Mouse (Mus musculus) hindbrain, embryonic 14.5 days (tissue): ENCODE measurements around the gene Xbp1. TPM values are rescaled to one million over a fixed set of nuclear protein-coding genes. Genes with fewer than 3 reads are reported as not detected.

Experiments used
- ATAC-seq: fragments of 200-750 bp; cut with Nextera tagmentation; 2 replicates; pipeline ENCODE4 v1.8.0; 2017; ENCODE audit warnings: moderate number of reproducible peaks, mild to moderate bottlenecking, moderate TSS enrichment, moderate library complexity; ENCODE audit not compliant: low FRiP score
- DNase-seq: peaks from one replicate; pipeline ENCODE4 v3.0.0-alpha.2; 2015; ENCODE audit warnings: low spot score
- H3K27ac ChIP-seq: fragments of 300-500 bp; sonication (generic); 2 replicates; pipeline ENCODE4 v1.5.1; 2014; ENCODE audit warnings: mild to moderate bottlenecking, moderate library complexity
- H3K27me3 ChIP-seq: fragments of 300-500 bp; sonication (generic); 2 replicates; pipeline ENCODE4 v1.6.1; 2014; ENCODE audit warnings: mild to moderate bottlenecking, low read length, mixed read lengths; ENCODE audit not compliant: control insufficient read depth, insufficient read depth
- H3K36me3 ChIP-seq: fragments of 300-500 bp; sonication (generic); replicated peaks from 2 replicates; pipeline ENCODE4 v1.6.1; 2014; ENCODE audit not compliant: control insufficient read depth, insufficient read depth
- H3K4me1 ChIP-seq: fragments of 300-500 bp; sonication (generic); replicated peaks from 2 replicates; pipeline ENCODE4 v1.6.1; 2014; ENCODE audit warnings: antibody characterized with exemption, low read length, mixed read lengths; ENCODE audit not compliant: control insufficient read depth, insufficient read depth
- H3K4me2 ChIP-seq: fragments of 300-500 bp; sonication (generic); replicated peaks from 2 replicates; pipeline ENCODE4 v1.6.1; 2014; ENCODE audit warnings: mild to moderate bottlenecking, moderate library complexity
- H3K4me3 ChIP-seq: fragments of 300-500 bp; sonication (generic); replicated peaks from 2 replicates; pipeline ENCODE4 v1.5.1; 2014; ENCODE audit warnings: mild to moderate bottlenecking, low read length
- H3K9ac ChIP-seq: fragments of 300-500 bp; sonication (generic); 2 replicates; pipeline ENCODE4 v1.6.1; 2014
- H3K9me3 ChIP-seq: fragments of 300-500 bp; sonication (generic); 2 replicates; pipeline ENCODE4 v1.6.1; 2016; ENCODE audit warnings: low read length; ENCODE audit not compliant: control insufficient read depth
- WGBS: fragments of 180-500 bp; shearing (Covaris S2); extraction: QIAGEN DNeasy Blood & Tissue Kit; methylation state at CpG from one replicate; pipeline ENCODE4 v1.1.7; 2014; 5-methylcytosine and 5-hydroxymethylcytosine counted together
- polyA plus RNA-seq: library from polyadenylated mRNA; unstranded; fragments of >200 nt; fragmentation: Nextera tagmentation; extraction: Ambion mirVana; gene quantifications from 2 replicates; pipeline ENCODE4 v1.2.1, GENCODE M21; 2014

The Xbp1 gene
- polyA plus RNA-seq, 1 experiment from 2014 or later, result 133 TPM

DNA sequence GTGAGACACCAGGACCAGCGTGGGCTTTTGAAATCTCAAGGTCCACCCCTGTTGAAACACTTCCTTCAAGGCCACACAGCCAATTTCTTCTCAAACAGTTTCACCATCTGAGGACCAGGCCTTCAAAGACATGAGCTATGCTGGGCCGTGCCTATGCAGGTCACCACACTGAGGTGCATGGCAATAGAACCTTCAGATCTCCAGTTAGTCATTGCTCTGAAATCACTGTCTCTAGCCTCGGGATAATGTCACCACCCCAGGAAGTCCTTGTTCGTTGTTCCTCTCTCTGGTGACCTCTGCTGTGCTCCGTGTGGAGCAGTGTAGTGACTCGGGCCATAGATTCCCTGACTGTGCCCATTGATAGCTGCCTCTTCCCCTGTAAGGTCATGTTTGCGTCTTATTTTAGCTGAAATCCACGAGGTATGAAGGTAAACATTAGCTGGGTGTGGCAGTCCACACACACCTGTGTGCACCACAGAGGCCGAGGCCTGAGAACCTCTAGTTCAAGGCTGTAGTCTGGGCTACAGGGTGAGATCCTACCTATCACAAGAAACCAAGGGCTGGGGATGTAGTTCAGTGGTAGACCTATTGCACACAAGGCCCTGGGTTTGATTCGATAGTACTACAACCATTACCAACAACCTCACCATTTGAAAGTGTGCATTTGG is 29.3 kb upstream of the Xbp1 start:
- no peak overlapping the region for H3K9ac ChIP-seq
- no peaks in the 10 kb centered on the region for H3K4me1 ChIP-seq
- no peaks in the 10 kb centered on the region for H3K27me3 ChIP-seq
- H3K4me3 ChIP-seq, result no peak overlapping the region
- 84% methylated on average over 10 of the region's 10 CpGs for WGBS
- ATAC-seq (no peak), DNase-seq (no peak)
- H3K9me3 ChIP-seq, result no peaks in the 10 kb centered on the region
- no peak overlapping the region for H3K27ac ChIP-seq
- no peak overlapping the region for H3K4me2 ChIP-seq
- H3K36me3 ChIP-seq, result no peaks in the 10 kb centered on the region

GRCm38 (mm10) chr11:5491912-5492311 is 28.5 kb upstream of the Xbp1 start:
- WGBS, result 79% methylated on average over 7 of the region's 7 CpGs
- no peak for DNase-seq

GRCm38 (mm10) chr11:5493869-5494268 is 26.6 kb upstream of the Xbp1 start:
- H3K4me1 ChIP-seq, result no peaks in the 10 kb centered on the region
- no peak overlapping the region for H3K4me3 ChIP-seq
- H3K27me3 ChIP-seq, result no peaks in the 10 kb centered on the region
- WGBS, result 48% methylated on average over 2 of the region's 2 CpGs
- no peaks in the 10 kb centered on the region for H3K9me3 ChIP-seq
- no peak overlapping the region for H3K4me2 ChIP-seq
- no peak for ATAC-seq
- H3K27ac ChIP-seq, result no peak overlapping the region
- DNase-seq, result no peak
- H3K36me3 ChIP-seq, result no peaks in the 10 kb centered on the region
- H3K9ac ChIP-seq, result no peak overlapping the region

More at GRCm38 (mm10) chr11:5491912-5492311, 28.5 kb upstream of the Xbp1 start:
- Histone ChIP-seq H3K9ac (no peak overlapping the region), H3K4me3 (no peak overlapping the region), H3K27me3 (no peaks in the 10 kb centered on the region), H3K9me3 (no peaks in the 10 kb centered on the region), H3K4me2 (no peak overlapping the region), H3K36me3 (no peaks in the 10 kb centered on the region), H3K27ac (no peak overlapping the region), H3K4me1 (no peaks in the 10 kb centered on the region)
- no peak for ATAC-seq

- no peaks in the 10 kb centered on the region for H3K27me3 ChIP-seq
These were observed 25.1 kb upstream of the Xbp1 start for GRCm38 (mm10) chr11:5495286-5495832.

DNA sequence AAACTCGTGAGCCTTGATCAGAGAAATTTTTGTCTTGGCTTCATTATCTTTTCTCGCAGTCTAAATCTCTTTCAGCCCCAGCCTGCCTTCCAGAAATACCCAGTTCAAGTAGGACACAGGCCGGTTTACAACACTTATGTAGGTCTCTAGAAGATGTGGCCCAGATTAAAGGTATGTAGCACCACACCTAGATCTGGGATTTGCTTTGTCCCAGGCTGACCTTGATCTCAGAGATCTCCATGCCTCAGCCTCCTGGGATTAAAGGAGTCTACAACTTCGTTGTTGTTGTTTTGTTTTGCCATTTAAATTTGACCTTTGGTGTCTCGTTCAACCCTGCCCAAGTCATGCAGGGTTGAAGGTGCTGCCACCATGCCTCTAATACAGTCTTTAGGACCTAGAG is 24.6 kb upstream of the Xbp1 start:
- ATAC-seq (no peak), DNase-seq (no peak)
- H3K4me3 ChIP-seq, result no peak overlapping the region
- 90% methylated on average over 5 of the region's 5 CpGs for WGBS
- H3K4me1 ChIP-seq, result no peaks in the 10 kb centered on the region
- H3K27ac ChIP-seq, result no peak overlapping the region
- H3K27me3 ChIP-seq, result no peaks in the 10 kb centered on the region
- H3K4me2 ChIP-seq, result no peak overlapping the region
- no peaks in the 10 kb centered on the region for H3K9me3 ChIP-seq
- no peak overlapping the region for H3K9ac ChIP-seq
- no peaks in the 10 kb centered on the region for H3K36me3 ChIP-seq

More at GRCm38 (mm10) chr11:5495286-5495832, 25.1 kb upstream of the Xbp1 start:
- Histone ChIP-seq H3K4me3 (no peak overlapping the region), H3K27ac (no peak overlapping the region), H3K9me3 (no peaks in the 10 kb centered on the region), H3K9ac (no peak overlapping the region), H3K36me3 (no peaks in the 10 kb centered on the region), H3K4me2 (no peak overlapping the region), H3K4me1 (no peaks in the 10 kb centered on the region)
- WGBS, result 58% methylated on average over 12 of the region's 12 CpGs
- DNase-seq (no peak), ATAC-seq (no peak)

DNA sequence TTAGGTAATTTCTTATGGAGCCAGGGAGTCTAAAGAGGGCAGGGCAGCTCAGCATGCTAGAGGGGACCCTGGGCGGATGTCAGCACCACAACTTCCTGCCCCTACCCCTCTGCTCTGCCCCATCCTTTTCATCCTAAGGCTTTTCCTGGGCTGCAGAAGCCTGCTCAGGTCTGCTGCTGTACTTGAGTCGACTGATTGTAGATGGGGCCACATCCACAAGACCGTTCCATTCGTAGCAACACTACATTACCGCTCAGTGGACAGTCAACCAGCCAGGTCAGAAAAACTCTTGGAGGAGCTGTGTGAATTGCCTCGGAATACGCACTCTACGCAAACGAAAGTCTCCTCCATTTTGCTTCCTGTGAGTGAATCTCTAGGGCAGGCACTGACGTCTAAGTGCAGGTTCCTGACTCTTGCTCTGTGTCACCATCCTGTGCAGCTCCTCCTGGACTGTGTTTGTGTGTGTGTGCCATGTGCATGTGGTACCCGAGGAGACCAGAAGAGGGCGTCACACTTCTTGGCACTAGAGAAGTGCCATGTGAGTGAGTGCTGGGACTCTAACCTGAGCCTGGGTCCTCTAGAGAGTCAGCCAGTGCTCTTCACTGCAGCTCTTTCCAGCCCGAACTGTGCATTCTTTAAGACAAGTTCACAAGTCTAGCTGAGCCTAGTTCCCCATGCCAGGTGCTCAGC is 23.8 kb upstream of the Xbp1 start:
- WGBS, result 95% methylated on average over 13 of the region's 13 CpGs

DNA sequence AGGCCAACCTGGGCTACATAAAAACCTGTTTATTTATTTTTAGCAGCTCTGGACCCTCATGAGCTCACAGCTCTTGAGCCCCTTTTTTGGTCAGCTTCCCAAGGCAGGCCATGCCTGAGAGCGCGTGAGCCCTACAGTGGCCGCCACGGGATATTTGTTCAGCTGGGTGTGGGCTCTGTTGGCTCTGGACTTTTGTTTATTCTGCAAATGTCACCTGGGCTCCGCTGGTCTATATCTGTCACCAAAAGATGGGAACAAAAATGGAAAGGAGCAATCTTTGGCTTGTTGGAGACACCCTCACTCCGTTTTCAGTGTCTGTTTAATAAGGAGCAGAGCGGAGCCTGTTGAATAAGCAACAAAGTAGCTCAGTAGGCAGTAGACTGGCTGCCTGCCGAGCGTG is 22.0 kb upstream of the Xbp1 start:
- Histone ChIP-seq H3K4me2 (no peak overlapping the region), H3K4me3 (no peak overlapping the region)
- WGBS, result 77% methylated on average over 9 of the region's 9 CpGs

More for the DNA sequence above, 23.8 kb upstream of the Xbp1 start:
- Histone ChIP-seq H3K9me3 (no peaks in the 10 kb centered on the region), H3K27me3 (no peaks in the 10 kb centered on the region), H3K4me2 (no peak overlapping the region), H3K27ac (no peak overlapping the region), H3K4me1 (no peaks in the 10 kb centered on the region), H3K36me3 (no peaks in the 10 kb centered on the region), H3K4me3 (no peak overlapping the region), H3K9ac (no peak overlapping the region)
- DNase-seq (no peak), ATAC-seq (no peak)

GRCm38 (mm10) chr11:5498931-5499661 is 21.4 kb upstream of the Xbp1 start:
- H3K9ac ChIP-seq, result no peak overlapping the region
- 80% methylated on average over 13 of the region's 13 CpGs for WGBS
- ATAC-seq, result no peak

More for the DNA sequence above, 22.0 kb upstream of the Xbp1 start:
- ATAC-seq (no peak), DNase-seq (no peak)
- no peaks in the 10 kb centered on the region for H3K27me3 ChIP-seq
- H3K9ac ChIP-seq, result no peak overlapping the region
- H3K36me3 ChIP-seq, result no peaks in the 10 kb centered on the region
- H3K4me1 ChIP-seq, result no peaks in the 10 kb centered on the region
- H3K27ac ChIP-seq, result no peak overlapping the region
- H3K9me3 ChIP-seq, result no peaks in the 10 kb centered on the region

DNA sequence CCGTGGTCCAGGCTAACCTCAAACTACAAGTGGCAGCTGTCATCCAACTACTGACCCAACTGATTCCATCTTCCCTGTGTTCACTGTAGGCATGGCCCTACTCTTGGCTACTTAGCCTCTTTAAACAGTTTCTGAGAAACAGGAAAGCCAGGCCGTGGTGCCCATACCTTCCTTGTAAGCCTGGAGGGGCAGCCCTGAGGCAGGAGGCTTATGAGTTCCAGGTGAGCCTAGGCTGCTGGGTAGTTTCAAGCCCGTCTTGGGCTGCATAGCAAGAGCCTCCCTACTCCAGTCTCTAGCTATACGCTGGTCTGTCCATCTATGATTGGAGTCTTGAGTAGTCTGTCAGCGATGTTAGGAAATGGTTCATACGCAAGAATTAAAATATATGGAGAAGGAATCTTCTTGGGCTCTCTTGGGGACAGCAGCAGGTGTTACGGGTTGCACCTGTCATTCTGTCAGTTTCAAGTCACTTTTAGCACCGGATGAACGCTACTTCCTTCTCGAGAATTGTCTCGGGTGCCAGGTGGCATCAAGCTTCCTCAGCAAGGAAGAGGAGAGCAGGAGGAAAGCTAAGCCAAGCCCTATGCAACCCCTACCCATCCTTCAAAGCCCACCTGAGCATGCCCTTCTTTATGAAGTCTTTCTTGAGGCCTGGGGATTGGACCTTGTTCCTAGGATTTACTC is 20.4 kb upstream of the Xbp1 start:
- H3K9ac ChIP-seq, result no peak overlapping the region
- H3K27me3 ChIP-seq, result no peaks in the 10 kb centered on the region
- H3K27ac ChIP-seq, result no peak overlapping the region
- no peak overlapping the region for H3K4me2 ChIP-seq
- no peak overlapping the region for H3K4me3 ChIP-seq
- 91% methylated on average over 11 of the region's 11 CpGs for WGBS
- no peaks in the 10 kb centered on the region for H3K36me3 ChIP-seq
- DNase-seq (no peak), ATAC-seq (no peak)
- no peaks in the 10 kb centered on the region for H3K9me3 ChIP-seq
- no peaks in the 10 kb centered on the region for H3K4me1 ChIP-seq

More at GRCm38 (mm10) chr11:5498931-5499661, 21.4 kb upstream of the Xbp1 start:
- no peak overlapping the region for H3K4me2 ChIP-seq
- H3K4me1 ChIP-seq, result no peaks in the 10 kb centered on the region
- H3K4me3 ChIP-seq, result no peak overlapping the region
- H3K27me3 ChIP-seq, result no peaks in the 10 kb centered on the region
- no peaks in the 10 kb centered on the region for H3K36me3 ChIP-seq
- H3K9me3 ChIP-seq, result no peaks in the 10 kb centered on the region
- DNase-seq, result no peak
- H3K27ac ChIP-seq, result no peak overlapping the region
